Mouse (Mus musculus): Measurements from ENCODE around the gene Opalin.

Opalin gene

GRCm38 (mm10) chr19:41076906-41077305, at the start of gene Opalin:
TSS of gene Opalin (minus strand) at chr19:41077113.
- no peak for DNase-seq (ENCODE audit: low read depth in 1 of 2, low spot score in 2 of 2)

GRCm38 (mm10) chr19:41123009-41123408, 46.1 kb upstream of the Opalin start:
- DNase-seq (ENCODE audit: low read depth in 1 of 2, low spot score in 2 of 2), result no peak

- no peak for DNase-seq (ENCODE audit: low read depth in 1 of 2, low spot score in 2 of 2)
Observed at GRCm38 (mm10) chr19:41119924-41120323, 43.0 kb upstream of the Opalin start.

- DNase-seq (ENCODE audit: low read depth in 1 of 2, low spot score in 2 of 2), result no peak
Observed at GRCm38 (mm10) chr19:41118346-41118745, 41.4 kb upstream of the Opalin start.

- DNase-seq (ENCODE audit: low read depth in 1 of 2, low spot score in 2 of 2), result no peak
Observed at GRCm38 (mm10) chr19:41117334-41117733, 40.4 kb upstream of the Opalin start.

GRCm38 (mm10) chr19:41114611-41115010, 37.7 kb upstream of the Opalin start:
- no peak for DNase-seq (ENCODE audit: low read depth in 1 of 2, low spot score in 2 of 2)

- DNase-seq (ENCODE audit: low read depth in 1 of 2, low spot score in 2 of 2), result no peak
Observed at GRCm38 (mm10) chr19:41113911-41114531, 37.1 kb upstream of the Opalin start.

GRCm38 (mm10) chr19:41112609-41113008, 35.7 kb upstream of the Opalin start:
- DNase-seq (ENCODE audit: low read depth in 1 of 2, low spot score in 2 of 2), result no peak

GRCm38 (mm10) chr19:41109991-41110390, 33.1 kb upstream of the Opalin start:
- no peak for DNase-seq (ENCODE audit: low read depth in 1 of 2, low spot score in 2 of 2)

GRCm38 (mm10) chr19:41109496-41109895, 32.6 kb upstream of the Opalin start:
- no peak for DNase-seq (ENCODE audit: low read depth in 1 of 2, low spot score in 2 of 2)

- DNase-seq (ENCODE audit: low read depth in 1 of 2, low spot score in 2 of 2), result no peak
Observed at GRCm38 (mm10) chr19:41108666-41109065, 31.8 kb upstream of the Opalin start.

GRCm38 (mm10) chr19:41107530-41107929, 30.6 kb upstream of the Opalin start:
- DNase-seq (ENCODE audit: low read depth in 1 of 2, low spot score in 2 of 2), result no peak

GRCm38 (mm10) chr19:41104922-41105321, 28.0 kb upstream of the Opalin start:
- DNase-seq (ENCODE audit: low read depth in 1 of 2, low spot score in 2 of 2), result no peak

GRCm38 (mm10) chr19:41101390-41101789, 24.5 kb upstream of the Opalin start:
- DNase-seq (ENCODE audit: low read depth in 1 of 2, low spot score in 2 of 2), result no peak

GRCm38 (mm10) chr19:41100863-41101262, 23.9 kb upstream of the Opalin start:
- no peak for DNase-seq (ENCODE audit: low read depth in 1 of 2, low spot score in 2 of 2)

GRCm38 (mm10) chr19:41097038-41097437, 20.1 kb upstream of the Opalin start:
- no peak for DNase-seq (ENCODE audit: low read depth in 1 of 2, low spot score in 2 of 2)

- no peak for DNase-seq (ENCODE audit: low read depth in 1 of 2, low spot score in 2 of 2)
Observed at GRCm38 (mm10) chr19:41091901-41092300, 15.0 kb upstream of the Opalin start.

- no peak for DNase-seq (ENCODE audit: low read depth in 1 of 2, low spot score in 2 of 2)
Observed at GRCm38 (mm10) chr19:41089833-41090232, 12.9 kb upstream of the Opalin start.

GRCm38 (mm10) chr19:41088491-41088890, 11.6 kb upstream of the Opalin start:
- DNase-seq (ENCODE audit: low read depth in 1 of 2, low spot score in 2 of 2), result no peak

- no peak for DNase-seq (ENCODE audit: low read depth in 1 of 2, low spot score in 2 of 2)
Observed at GRCm38 (mm10) chr19:41087901-41088300, 11.0 kb upstream of the Opalin start.

- peak; percentile 21 to 25 for DNase-seq (ENCODE audit: low read depth in 1 of 2, low spot score in 2 of 2)
Observed at GRCm38 (mm10) chr19:41086700-41087099, 9.8 kb upstream of the Opalin start.

GRCm38 (mm10) chr19:41086289-41086688, 9.4 kb upstream of the Opalin start:
- DNase-seq (ENCODE audit: low read depth in 1 of 2, low spot score in 2 of 2), result no peak

GRCm38 (mm10) chr19:41083646-41084045, 6.7 kb upstream of the Opalin start:
- DNase-seq (ENCODE audit: low read depth in 1 of 2, low spot score in 2 of 2), result no peak

Measured in monocyte, adult 2 months (primary cell).